Mouse (Mus musculus) left cerebral cortex, adult 8-10 months (tissue): Measurements from ENCODE around the gene Baz2b. TPM values are rescaled to one million over a fixed set of nuclear protein-coding genes. Genes with fewer than 3 reads are reported as not detected.

Source experiments
- DNase-seq, 2 experiments: peaks; one replicate each; pipeline ENCODE4 v3.0.0; 2022; ENCODE audit warnings: low spot score in 2 of 2
- total RNA-seq, 4 experiments: library from RNA; stranded (reverse); gene quantifications; 2 replicates each; pipeline ENCODE4 v1.2.4; 2022

Baz2b gene
- total RNA-seq, 4 experiments from 2014 or later: 51.5 to 64.8 (median 61.7) TPM

DNA sequence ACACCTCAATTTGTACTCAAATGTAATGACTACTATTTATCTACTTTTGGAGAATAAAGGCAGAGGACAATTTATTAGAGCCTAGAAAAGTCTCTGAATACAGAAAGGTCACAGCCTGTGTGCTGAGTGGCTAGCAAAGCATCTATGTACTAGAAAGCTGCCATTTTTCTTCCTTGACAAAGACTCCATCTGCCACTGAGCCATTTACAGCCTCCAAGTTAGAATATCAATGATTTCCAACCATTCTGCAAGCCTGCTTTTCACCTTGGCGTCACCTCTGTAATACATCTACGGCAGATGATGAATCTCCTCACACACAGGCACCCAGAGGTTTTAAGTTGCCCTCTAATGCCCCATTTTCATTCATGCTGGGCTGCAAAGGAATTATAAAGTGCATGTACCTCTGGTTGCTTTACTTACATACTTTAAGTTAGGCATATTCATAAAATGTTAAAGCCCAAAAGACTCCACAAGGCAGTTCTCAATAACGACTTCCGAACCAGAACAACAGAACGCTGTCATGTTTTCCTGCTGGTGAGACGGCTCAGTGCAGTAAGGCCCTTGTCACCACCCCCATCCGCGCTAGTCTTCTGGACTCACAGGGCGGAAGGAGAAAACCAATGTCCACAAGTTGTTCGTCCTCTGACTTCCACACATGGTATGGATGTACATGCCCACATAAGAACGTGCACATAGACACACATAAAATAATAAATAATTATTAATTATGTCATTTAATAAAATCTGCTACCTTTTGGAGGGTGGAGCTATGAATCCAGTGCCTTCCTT lies 156.2 kb downstream of the Baz2b start:
- no peak for DNase-seq

DNA sequence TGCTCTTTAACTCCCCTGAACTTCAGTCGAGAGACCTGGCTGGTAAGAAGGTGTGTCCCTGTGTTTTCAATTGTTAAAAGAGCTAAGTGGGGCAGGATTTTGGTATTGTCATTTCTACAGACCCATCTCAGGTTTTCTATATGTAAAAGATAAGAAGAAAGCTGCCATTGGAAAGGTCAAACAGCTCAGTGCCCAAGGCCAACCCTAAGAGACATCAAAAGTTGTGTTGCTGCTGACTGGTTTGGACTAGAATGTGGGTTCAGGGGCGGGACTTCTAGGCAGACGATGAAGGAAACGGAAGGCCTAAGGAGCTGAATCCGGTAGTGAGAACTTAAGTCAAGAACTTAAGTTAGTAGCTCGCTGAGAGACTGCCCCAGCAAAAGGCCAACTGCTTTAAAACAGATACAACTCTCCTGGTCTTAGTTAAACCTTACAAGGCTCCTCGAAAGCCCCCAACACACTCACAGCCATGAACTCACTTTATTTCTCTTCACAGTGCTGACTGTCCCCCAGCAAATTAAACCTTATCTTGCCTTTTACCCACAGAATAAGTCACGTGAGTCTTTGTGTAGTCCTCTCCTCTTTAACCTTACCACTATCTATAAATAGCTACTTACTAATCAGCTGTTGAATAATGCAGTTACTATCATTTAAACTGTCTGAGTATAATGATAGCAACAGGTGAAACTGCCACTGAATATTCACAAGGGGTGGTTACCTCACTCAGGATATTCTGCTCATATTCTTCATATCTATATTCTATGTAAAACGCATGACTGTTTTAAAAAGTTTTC lies 158.8 kb downstream of the Baz2b start:
- no peak for DNase-seq

DNA sequence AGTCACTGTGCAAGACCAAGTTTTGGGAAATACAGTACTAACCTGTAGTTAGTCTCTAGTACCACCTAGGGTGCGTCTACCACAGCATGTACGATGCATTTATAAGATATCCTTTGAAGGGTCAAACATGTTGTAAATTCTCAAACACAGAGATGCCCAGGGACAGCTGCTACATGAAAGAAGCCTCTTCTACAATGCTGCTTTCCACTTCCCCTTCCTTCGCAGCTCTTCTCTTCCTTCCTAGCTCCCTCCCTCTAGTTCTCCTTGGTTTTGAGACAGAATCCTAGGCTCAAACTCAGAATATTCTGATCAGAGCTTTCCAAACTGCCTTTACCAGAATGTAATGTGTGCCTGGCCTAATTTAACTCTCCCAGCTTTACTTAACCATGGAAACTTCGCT lies 159.8 kb downstream of the Baz2b start:
- no peak for DNase-seq

DNA sequence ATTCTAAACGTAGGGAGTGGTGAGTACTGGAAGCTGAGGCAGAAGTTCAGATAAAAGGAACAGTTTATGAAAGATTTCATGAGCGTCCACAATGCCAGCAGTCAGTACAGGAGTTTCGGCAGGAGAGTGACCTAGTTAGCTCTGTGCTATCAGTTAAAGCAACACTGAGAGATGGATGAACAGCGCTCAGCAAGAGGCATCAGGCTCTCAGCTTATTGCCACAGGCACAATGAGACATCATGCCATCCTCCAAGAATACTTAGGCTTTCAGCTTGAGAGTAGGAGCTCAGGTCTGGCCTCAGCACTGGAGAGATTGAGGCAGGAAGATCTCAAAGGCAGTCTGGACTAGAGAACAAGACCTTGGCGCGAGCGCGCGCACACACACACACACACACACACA lies 160.3 kb downstream of the Baz2b start:
- DNase-seq: no peak

DNA sequence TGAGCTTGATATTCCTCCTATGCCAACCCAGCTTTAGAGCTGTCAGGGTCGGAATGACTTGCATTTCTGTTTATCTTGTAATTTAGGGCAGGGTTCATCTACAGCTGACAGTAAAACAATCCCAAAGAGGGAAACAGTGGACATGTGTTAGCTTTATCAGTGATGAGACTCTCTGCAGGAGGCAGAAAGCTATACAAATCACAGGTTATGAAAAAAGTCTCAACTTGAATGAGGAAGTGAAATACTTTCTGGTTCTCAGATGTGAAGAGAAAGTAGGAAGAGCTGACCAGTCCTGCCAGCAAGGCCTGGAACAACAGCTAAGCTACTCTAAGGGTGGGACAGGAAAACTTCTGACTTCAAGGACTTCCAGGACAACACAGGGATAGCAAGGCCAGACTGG lies 163.6 kb downstream of the Baz2b start:
- DNase-seq: no peak

DNA sequence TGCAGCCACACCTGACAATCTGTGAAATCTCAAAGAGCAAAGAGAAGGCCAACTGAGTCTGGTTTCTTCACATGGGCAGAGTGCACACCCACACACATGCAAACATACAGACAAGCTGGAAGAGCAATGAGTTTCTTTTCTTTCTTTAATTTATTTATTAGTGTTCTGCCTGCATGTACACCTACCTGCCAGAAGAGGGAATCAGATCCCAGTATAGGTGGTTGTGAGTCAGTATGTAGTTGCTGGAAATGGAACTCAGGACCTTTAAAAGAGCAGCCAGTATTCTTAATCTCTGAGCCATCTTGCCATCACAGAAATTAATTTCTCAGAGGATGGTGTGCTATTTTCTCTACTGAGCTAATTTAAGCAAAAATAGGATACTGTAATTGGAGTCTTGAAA lies 164.7 kb downstream of the Baz2b start:
- DNase-seq: no peak

DNA sequence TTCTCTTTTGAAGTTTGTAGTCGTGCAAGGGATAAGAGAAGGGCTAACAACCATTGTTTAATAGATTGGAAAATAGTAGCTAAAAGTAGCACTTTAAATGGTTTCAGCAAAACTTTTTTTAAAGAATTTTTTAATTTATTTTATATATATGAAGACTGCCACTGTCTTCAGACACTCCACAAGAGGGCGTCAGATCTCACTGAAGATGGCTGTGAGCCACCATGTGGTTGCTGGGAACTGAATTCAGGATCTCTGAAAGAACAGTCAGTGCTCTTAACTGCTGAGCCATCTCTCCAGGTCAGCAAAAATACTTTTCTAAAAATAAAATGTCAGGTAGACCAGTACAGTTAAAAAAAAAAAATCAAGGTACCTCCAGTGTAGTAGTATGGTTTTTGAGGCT lies 165.1 kb downstream of the Baz2b start:
- no peak for DNase-seq

DNA sequence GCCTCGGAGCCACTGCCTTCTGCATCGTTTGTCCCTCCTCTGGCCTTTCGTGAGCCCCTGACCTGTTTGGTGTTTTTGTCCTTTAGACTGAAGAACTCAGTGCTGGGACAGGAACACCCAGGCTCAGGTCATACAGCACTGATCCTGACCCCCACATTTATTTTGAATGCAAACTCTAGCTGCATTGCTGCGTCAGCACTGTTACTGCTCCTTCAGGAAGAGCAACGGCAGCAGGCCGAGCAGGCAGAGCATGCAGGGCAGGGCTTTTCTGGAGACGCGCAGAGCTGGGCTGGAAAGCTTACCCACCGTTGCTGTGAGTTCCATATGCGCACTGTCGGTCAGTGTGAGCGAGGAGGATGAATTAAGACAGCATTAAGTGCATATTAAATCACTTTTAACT lies 166.9 kb downstream of the Baz2b start:
- DNase-seq: no peak

DNA sequence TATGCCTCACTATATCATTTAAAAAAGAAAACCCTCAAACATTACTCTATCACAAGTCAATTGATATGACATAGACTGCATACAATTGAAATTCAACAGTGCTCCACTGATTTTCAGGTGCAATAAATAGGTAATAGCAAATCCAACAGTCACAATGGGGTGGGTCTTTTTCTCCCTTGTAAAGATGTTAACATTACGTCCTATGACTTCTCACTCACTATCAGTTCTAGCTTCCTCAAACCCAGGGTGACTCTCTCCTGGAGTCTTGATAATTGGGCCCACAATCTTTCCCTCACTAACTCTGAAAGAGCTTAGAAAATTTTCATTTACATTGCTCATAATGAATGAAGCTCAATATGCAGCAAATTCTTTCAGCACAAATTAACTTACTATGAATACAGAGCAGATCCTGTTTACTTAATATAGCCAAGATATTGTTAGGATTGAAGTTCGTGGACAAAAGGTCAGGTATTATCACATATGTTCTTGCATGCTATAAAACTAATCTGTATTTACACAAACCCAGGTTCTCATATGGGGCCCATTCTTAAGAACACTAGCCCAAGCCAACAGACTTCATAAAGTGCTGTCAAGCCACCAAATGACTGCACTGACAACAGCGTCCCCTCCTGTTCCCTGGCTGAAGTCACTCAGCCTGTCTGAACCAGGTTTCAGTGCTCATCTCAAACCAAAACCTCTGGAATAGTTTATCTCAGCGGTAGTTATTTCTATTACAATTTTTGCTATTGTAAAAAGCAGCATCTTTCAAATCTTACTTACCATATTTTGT lies 168.0 kb downstream of the Baz2b start:
- no peak for DNase-seq

DNA sequence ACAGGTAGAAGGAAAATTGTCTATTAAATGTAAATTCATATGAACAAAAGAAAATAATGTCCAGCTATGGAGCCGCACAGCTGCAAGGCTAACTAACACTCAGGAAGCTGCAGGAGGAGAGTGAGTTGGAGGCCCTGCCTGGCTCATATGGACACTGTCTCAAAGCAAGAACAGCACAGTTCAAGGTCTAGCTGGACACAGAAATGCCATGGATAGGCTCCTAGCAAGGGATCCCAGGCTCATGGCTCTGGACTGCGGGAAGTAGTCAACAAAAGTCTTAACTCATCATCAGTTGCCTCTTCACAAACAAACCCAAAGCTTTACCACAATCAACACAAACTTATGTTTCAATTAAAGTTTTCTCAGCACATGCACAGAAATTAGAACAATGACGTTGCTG lies 169.5 kb downstream of the Baz2b start:
- DNase-seq: no peak

DNA sequence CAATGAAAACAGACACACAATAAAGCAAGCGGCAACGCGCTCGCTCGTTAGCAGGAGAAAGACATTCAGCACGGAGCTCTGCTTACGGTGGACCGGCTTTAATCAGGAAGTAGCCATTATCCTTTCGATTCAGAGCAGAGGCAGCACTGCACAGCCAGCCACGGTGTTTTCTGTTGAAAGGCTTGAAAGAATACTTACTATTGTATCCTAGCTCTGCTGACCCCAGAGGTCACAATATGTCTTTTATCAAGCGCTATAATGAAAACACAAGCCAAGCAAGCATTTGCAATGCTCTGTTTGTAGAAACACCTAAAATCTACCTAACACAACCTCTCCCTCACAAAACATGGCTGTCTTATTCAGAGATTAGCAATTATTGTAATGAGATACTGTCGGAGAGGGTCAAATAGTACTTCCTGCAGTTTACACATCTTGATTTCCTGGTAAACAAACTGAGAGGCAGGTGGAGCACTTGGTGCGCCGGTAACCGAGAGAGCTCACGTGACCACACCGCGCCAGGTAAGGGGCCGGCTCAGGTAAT lies 172.6 kb downstream of the Baz2b start:
- DNase-seq: peak; percentile 21 to 27

DNA sequence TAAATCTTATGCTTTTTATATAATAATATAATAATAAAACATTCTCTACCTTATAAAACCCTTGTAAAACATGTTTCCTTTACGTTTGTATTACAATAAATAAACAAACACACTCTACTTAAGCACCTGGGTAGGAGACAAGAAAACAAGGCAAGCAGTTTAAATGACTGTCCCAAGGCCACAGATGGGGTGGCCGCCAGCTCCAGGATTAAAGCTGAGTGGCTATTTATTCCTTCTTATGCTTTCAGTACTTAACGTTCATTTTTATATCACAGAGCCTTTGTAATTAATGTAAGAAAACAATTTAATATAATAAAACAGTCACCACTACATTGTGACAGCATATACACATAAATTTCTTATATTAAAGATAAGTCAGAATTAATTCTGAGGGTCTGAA lies 173.3 kb downstream of the Baz2b start:
- no peak for DNase-seq

DNA sequence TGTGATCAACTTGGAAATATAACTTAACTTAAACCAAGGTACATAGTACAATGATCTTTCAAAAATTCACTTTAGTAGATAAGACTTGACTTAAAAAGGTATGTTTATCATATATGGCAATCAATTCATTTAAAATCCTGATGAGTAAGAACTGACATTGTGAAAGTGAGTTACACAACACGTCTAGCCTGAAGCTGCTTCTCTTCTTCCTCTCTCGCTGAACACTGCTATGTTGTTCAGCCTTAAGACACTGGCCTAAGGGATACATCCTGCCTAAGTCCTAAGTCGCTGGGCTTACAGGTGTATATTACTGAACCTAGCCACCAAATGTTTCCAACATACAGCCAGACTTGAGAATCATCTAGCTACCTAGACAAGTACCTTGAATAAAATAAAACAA lies 178.6 kb downstream of the Baz2b start:
- no peak for DNase-seq

DNA sequence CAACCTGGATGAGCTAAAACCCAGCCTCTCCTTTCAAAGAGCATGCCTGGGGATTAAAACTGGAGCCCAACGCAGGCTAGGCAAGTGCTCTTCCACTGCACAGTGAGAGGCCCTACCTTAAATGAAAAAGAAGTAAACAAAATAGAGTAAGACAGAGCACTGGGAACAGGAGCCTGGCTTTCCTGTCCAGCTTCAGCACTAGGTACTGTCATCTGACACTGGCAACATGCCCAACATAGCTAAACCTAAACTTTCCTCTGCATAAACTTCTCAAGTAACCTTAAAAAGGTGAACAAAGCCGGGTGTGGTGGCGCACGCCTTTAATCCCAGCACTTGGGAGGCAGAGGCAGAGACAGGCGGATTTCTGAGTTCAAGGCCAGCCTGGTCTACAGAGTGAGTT lies 180.6 kb downstream of the Baz2b start:
- no peak for DNase-seq

DNA sequence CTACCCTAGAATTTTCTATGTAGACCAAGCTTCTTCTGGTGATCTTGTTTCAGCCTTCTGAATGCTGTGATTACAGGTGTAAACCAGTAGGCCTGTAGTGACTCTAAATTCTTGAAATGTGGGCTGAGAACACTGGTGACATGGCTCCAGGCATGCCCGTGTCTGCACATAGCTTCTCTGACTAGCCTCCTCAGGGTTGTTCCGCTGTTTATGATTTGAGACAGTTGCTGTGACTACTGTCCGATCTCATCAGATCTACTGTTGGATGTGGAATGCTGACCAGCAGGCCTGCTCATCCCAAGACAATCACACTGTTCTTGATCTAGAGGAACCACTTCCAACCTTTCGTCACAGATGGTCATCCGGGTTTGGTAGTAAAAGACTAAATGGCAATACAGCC lies 182.5 kb downstream of the Baz2b start:
- no peak for DNase-seq

DNA sequence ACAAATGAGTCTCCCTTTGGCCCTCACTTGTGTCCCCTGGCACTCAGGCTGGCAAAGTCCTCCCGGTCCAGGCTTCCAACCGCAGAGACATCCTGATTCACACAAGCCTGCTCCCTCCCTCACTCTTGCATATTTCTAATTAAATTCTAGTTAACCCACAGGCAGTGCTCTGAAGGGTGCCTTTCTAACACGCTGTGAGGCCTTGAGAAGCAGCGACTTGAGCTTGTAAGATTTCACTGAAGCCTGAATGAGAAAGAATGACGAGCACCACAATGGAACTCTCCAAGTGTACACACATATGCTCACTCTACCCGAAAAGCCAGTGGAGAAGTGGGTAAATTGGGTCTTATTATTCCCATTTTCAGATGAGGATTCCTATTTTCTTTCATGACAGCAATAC lies 183.1 kb downstream of the Baz2b start:
- DNase-seq: no peak

DNA sequence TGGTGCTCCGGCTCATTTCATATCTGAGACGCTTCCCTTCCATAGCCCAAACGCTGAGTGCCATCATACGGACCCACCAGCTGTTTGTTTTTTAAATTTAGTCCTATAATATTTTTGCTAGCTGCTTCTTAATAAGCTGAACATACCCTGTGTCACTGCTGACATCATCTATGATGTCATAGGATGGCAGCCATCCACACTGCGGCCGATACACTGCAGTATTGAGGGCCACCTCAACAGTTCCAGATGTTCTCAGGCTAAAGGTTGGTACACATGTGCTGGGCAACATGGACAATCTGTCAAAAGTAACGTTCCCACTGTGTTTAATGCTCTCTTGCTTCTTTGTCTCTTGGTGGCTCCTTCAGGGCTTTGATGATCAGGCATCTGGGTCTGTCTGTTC lies 185.9 kb downstream of the Baz2b start:
- DNase-seq: no peak

DNA sequence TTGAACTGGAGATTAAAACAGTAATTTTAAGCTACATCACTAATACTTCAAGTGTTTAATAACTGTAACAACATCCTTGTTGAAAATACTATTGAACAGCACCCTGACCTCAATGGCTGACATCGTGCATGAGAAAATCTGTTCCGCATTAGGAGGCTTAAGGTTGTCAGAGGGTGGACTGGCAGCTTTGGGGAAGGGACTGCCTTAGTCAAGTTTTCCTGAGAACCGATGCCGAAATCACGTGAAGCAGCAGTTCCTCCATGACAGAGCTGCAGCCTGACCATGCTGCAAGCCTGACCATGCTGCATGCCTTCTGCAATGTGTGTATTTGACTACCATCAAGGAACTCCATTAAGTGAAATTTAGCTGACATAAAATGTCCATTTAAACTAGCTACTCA lies 188.1 kb downstream of the Baz2b start:
- no peak for DNase-seq

DNA sequence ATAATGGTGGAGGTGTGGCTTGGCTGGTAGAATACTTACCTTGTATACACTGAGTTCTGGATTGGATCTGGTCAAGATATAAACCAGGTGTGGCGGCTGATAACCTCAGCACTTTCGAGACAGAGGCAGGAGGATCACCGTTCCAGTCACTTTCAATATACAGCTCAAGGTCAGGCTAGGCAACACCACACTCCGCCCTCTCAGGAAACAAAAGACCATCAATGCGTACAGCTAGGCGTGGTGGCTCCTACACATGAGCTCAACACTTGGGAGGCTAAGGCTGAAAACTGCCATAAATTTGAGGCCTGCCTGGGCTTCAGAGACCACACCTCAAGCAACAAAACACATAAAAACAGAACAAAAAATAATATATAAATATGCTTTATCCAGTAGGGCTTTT lies 188.5 kb downstream of the Baz2b start:
- no peak for DNase-seq

DNA sequence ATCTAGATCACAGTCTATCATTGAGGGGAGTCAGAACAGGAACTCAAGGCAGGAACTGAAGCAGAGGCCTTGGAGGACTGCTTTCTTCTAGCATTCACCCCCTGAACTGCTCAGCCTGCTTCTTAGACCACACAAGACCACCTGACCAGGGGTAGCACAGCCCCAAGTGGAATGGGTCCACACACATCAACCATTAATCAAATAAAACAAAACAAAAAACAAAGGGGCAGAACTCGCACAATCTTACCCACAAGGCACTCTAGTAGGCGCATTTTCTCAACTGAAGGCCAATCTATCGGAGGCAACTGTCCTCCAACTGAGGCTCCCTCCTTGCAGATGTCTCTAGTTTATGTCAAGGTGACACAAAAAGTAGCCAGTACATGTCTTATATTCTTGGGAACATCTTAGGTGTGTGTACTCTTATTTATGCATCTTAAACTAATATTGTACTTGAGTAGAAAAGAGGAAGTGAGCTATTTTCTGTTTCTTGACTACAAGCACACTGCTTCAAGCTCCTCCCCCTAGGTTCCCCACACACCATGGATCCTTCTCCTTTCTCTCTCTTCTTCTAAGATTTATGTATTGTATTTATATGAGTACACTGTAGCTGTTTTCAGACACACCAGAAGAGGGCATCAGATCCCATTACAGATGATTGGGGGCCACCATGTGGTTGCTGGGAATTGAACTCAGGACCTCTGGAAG lies 189.9 kb downstream of the Baz2b start:
- no peak for DNase-seq

DNA sequence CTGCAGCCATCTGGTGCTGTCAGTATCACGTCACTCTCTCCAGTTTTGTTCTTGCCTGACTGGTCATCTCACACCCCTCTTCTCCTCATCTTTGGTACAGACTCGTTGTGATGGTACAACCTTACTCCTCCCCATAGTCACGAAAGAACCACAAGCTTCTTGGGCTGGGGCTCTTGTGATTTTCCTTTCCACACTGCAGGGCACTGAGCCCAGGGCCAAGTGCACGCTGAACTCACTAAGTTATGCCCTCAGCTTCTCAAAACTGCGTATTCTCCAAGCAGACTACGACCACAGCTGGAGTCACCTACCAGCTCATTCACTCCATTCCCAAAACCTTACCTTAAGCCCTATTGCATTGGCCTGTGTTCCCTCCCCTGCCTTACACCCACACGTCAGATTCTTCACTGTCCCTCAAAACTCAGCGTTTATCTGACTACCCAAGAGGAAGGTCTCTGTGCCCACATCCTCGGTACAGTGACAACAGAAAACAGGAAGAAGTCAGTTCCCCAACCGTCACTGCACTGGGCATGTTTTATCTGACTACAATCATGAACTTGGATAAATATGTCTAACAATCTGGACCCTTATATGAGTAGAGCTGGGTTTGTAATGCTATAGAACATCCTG lies 190.7 kb downstream of the Baz2b start:
- DNase-seq: no peak
